Mouse (Mus musculus): ENCODE measurements at regions not wholly inside any gene's neighbourhood (a gene's known extent, or its start where the extent isn't known, plus 50 kb on each side); places are given as distances from the start of the nearest gene placed in this dataset.

DNA sequence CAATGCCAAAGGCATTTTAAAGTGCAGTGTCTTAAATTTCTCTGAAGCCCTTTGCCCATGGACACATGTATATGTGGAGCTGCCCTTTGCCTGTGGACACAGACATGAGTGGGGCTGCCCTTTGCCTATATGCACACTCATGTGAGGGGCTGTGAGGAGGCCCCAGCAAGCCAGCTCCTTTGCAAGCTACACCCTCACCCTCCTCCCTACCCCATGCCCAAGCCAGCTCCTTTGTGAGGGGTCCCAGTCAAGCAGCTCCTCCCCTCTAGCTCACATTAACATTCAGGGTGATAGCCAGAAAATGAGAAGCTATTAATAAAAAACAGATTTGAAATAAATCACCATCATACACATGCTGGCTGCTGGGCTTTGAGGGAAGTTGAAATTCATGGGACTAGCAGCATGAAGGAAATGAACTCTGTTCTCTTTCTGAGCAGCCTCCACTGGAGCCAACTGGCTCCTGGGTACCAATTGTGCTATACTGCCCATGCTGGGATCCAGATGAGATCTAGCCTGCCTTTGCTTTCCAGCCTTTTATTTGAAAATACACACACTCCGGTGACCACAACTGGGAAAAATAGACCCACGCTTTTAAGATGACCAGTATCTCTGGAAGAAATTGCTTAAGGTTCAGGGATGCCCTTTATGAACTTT lies 151.4 kb downstream of the Abcc12 start:
- 97% methylated on average over 2 of the region's 2 CpGs for WGBS

DNA sequence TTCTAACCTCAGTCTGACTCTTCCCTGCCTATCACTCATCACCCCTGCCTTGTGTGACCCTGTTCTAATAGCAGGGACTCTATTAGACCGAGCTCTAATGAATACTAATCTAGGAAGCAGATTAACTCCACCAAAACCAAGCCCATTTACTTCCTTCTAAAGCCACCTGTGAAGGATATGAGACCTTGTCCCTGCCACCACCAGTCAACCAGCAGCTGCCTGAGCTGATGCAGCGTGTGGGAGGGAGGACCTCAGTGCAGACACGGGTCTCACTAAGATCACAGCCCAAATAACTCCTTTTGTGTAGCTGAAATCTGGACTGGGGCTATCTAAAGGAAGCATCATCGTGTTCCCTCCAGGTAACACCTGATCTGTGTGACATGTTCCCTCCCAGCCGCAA lies 152.4 kb downstream of the Abcc12 start:
- Histone ChIP-seq H3K4me3 (ENCODE audit: low read depth, low read length) (no peak overlapping the region), H3K27ac (ENCODE audit: insufficient read depth, low read depth, low read length) (no peak overlapping the region)
- WGBS = 41% methylated on average over 5 of the region's 5 CpGs

More for the DNA sequence above, 151.4 kb downstream of the Abcc12 start:
- no peaks in the 10 kb centered on the region for H3K27me3 ChIP-seq (ENCODE audit: control insufficient read depth, insufficient read depth, low read length)
- no peaks in the 10 kb centered on the region for H3K36me3 ChIP-seq (ENCODE audit: control insufficient read depth, insufficient read depth, low read length)
- H3K27ac ChIP-seq (ENCODE audit: insufficient read depth, low read depth, low read length) = no peak overlapping the region
- TF ChIP-seq POLR2A (IDR thresholded peaks at IDR 0.05; ENCODE audit: low read depth, low read length) = no peak
- TF ChIP-seq CTCF (IDR thresholded peaks at IDR 0.05; ENCODE audit: extremely low read depth, insufficient read length, insufficient replicate concordance, low read depth, low read length) = no peak
- no peak overlapping the region for H3K4me3 ChIP-seq (ENCODE audit: low read depth, low read length)
- H3K4me1 ChIP-seq (ENCODE audit: control insufficient read depth, insufficient read depth, insufficient read length, low read length) = no peaks in the 10 kb centered on the region

DNA sequence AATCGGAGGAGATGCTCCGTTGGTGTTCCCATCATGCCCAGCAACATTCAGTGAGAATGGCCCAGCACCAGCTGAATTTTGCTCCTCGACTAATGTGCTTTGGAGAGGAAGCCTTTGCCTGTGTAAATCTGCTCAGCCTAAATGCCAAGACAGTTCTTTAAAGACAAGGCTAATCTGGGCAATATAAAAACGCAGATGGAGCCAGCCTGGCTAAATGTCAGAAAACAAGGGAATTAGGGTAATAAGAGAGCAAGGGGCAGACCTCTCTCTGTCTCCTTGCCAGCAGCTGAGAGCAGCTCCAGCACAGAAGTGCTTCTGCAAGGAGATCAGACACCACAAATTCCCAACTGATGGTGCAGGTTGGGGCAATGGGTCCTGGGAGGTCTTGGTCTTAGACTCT lies 154.4 kb downstream of the Abcc12 start:
- 30% methylated on average over 4 of the region's 4 CpGs for WGBS
- TF ChIP-seq CTCF (IDR thresholded peaks at IDR 0.05; ENCODE audit: extremely low read depth, insufficient read length, insufficient replicate concordance, low read depth, low read length) (no peak), POLR2A (IDR thresholded peaks at IDR 0.05; ENCODE audit: low read depth, low read length) (no peak)
- no peaks in the 10 kb centered on the region for H3K4me1 ChIP-seq (ENCODE audit: control insufficient read depth, insufficient read depth, insufficient read length, low read length)
- H3K4me3 ChIP-seq (ENCODE audit: low read depth, low read length) = no peak overlapping the region
- H3K27me3 ChIP-seq (ENCODE audit: control insufficient read depth, insufficient read depth, low read length) = no peaks in the 10 kb centered on the region
- no peak overlapping the region for H3K27ac ChIP-seq (ENCODE audit: insufficient read depth, low read depth, low read length)
- H3K36me3 ChIP-seq (ENCODE audit: control insufficient read depth, insufficient read depth, low read length) = no peaks in the 10 kb centered on the region

More for the DNA sequence above, 152.4 kb downstream of the Abcc12 start:
- Histone ChIP-seq H3K27me3 (ENCODE audit: control insufficient read depth, insufficient read depth, low read length) (no peaks in the 10 kb centered on the region), H3K36me3 (ENCODE audit: control insufficient read depth, insufficient read depth, low read length) (no peaks in the 10 kb centered on the region), H3K4me1 (ENCODE audit: control insufficient read depth, insufficient read depth, insufficient read length, low read length) (no peaks in the 10 kb centered on the region)
- TF ChIP-seq POLR2A (IDR thresholded peaks at IDR 0.05; ENCODE audit: low read depth, low read length) (no peak), CTCF (IDR thresholded peaks at IDR 0.05; ENCODE audit: extremely low read depth, insufficient read length, insufficient replicate concordance, low read depth, low read length) (no peak)

DNA sequence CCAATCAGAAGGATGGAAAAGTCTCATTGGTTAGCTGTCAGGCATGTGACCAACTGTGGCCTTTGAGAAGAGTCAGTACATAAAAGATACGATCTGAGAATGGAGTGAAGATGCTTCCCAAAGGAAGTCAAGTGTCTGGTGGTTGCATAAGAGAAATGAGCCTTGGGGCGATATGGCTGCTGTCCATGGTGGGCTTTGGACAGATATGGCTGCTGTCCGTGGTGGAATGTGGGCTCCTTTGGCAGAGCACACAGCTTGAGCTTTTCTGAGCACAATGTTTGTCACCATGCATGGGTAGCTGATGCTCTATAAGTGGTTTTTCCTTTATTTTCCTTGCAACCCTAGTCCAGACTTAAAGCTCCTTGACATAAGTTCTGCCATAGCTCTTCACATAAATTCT lies 155.1 kb downstream of the Abcc12 start:
- H3K4me1 ChIP-seq (ENCODE audit: control insufficient read depth, insufficient read depth, insufficient read length, low read length) = no peaks in the 10 kb centered on the region
- no peaks in the 10 kb centered on the region for H3K36me3 ChIP-seq (ENCODE audit: control insufficient read depth, insufficient read depth, low read length)
- WGBS = 84% methylated on average over 3 of the region's 3 CpGs
- H3K27ac ChIP-seq (ENCODE audit: insufficient read depth, low read depth, low read length) = no peak overlapping the region
- TF ChIP-seq CTCF (IDR thresholded peaks at IDR 0.05; ENCODE audit: extremely low read depth, insufficient read length, insufficient replicate concordance, low read depth, low read length) (no peak), POLR2A (IDR thresholded peaks at IDR 0.05; ENCODE audit: low read depth, low read length) (no peak)
- no peaks in the 10 kb centered on the region for H3K27me3 ChIP-seq (ENCODE audit: control insufficient read depth, insufficient read depth, low read length)
- no peak overlapping the region for H3K4me3 ChIP-seq (ENCODE audit: low read depth, low read length)

DNA sequence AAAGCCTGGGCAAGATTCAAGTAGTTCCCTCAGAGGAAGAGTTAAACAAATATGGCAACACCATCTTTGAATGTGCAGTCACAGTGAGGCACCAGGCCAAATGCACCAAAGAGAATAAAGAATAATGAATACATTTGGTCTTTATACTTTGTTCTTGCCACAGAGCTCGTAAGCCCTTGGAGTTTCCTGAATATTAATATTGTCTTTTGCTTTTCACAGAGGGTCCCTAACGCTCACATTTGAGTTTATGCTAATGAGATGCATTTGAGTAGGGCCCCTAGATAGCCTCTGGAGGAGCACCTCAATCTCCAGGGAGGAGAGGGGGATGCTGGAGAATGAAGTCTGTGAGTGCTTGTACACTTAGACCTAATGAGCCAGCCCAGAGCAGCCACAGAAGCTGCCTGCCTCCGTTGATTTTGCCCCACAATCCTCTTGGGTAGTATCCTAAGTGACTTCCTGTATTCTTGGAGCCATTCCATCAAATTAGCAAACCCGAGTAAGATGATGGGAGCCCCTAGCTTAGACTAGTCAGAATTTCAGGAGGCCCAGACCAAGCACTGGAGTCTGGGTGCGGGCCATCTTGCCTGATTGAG lies 161.3 kb downstream of the Abcc12 start:
- TF ChIP-seq POLR2A (IDR thresholded peaks at IDR 0.05; ENCODE audit: low read depth, low read length) = no peak
- no peak for TF ChIP-seq CTCF (IDR thresholded peaks at IDR 0.05; ENCODE audit: extremely low read depth, insufficient read length, insufficient replicate concordance, low read depth, low read length)
- Histone ChIP-seq H3K36me3 (ENCODE audit: control insufficient read depth, insufficient read depth, low read length) (no peaks in the 10 kb centered on the region), H3K27me3 (ENCODE audit: control insufficient read depth, insufficient read depth, low read length) (no peaks in the 10 kb centered on the region), H3K4me1 (ENCODE audit: control insufficient read depth, insufficient read depth, insufficient read length, low read length) (peaks cover 1% of the 10 kb centered on the region; the same call in 1 of the 2 replicates), H3K4me3 (ENCODE audit: low read depth, low read length) (no peak overlapping the region), H3K27ac (ENCODE audit: insufficient read depth, low read depth, low read length) (no peak overlapping the region)
- 52% methylated on average over 5 of the region's 5 CpGs for WGBS

DNA sequence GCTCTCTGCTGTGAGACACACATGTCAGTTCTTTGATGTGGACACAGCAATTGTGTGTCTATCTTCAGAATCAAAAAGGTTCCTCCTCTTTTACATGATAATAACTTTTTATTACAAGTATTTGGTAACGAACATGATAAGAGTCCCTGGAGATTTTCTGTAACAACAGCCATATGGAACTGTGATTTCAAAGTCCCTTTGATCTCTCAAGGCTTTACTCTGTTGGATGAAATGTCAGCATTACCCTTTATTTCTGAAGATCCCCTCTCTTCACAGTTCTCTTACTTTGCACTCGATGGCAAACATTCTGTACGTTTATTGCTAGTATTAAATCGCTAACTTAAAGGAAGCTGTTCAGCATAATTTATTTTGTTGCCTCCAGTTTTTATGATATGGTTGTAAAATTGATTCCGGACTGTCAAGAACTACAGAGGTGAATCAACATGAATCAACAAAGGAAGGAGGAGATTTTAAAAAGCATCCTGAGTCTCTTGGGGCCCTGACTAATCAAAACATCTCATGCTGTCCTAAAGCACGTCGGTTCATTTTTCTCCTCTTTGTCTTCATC lies 162.0 kb downstream of the Abcc12 start:
- 29% methylated on average over 7 of the region's 7 CpGs for WGBS
- peaks cover 1% of the 10 kb centered on the region; the same call in 1 of the 2 replicates for H3K4me1 ChIP-seq (ENCODE audit: control insufficient read depth, insufficient read depth, insufficient read length, low read length)
- no peaks in the 10 kb centered on the region for H3K27me3 ChIP-seq (ENCODE audit: control insufficient read depth, insufficient read depth, low read length)
- H3K27ac ChIP-seq (ENCODE audit: insufficient read depth, low read depth, low read length) = no peak overlapping the region
- no peak overlapping the region for H3K4me3 ChIP-seq (ENCODE audit: low read depth, low read length)
- no peaks in the 10 kb centered on the region for H3K36me3 ChIP-seq (ENCODE audit: control insufficient read depth, insufficient read depth, low read length)
- TF ChIP-seq CTCF (IDR thresholded peaks at IDR 0.05; ENCODE audit: extremely low read depth, insufficient read length, insufficient replicate concordance, low read depth, low read length) (no peak), POLR2A (IDR thresholded peaks at IDR 0.05; ENCODE audit: low read depth, low read length) (no peak)

DNA sequence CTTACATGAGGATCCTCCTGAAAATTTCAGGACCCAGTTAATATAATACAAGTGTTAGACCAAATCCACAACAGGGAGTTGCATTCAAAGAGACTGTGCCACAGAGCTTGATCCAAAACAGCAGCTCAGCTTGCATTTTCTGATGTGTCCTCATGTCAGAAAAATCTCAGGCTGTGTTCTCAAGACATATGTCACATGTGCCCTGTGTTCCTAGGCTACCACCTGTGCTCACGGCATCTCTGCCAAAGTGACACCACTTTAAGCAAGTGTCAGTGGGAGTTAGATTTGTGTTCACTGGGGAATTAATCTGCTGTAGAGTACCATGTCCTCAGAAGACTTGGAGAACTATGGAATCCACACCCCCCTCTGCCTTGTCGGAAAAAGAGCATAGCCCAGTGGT lies 165.3 kb downstream of the Abcc12 start:
- no peaks in the 10 kb centered on the region for H3K27me3 ChIP-seq (ENCODE audit: control insufficient read depth, insufficient read depth, low read length)
- peaks cover 1% of the 10 kb centered on the region; the same call in 1 of the 2 replicates for H3K4me1 ChIP-seq (ENCODE audit: control insufficient read depth, insufficient read depth, insufficient read length, low read length)
- TF ChIP-seq CTCF (IDR thresholded peaks at IDR 0.05; ENCODE audit: extremely low read depth, insufficient read length, insufficient replicate concordance, low read depth, low read length) = no peak
- no peak for TF ChIP-seq POLR2A (IDR thresholded peaks at IDR 0.05; ENCODE audit: low read depth, low read length)
- no peak overlapping the region for H3K4me3 ChIP-seq (ENCODE audit: low read depth, low read length)
- H3K36me3 ChIP-seq (ENCODE audit: control insufficient read depth, insufficient read depth, low read length) = no peaks in the 10 kb centered on the region
- H3K27ac ChIP-seq (ENCODE audit: insufficient read depth, low read depth, low read length) = no peak overlapping the region
- WGBS = 93% methylated on average over 2 of the region's 2 CpGs

All from small intestine, adult 2 months (tissue).